Mouse (Mus musculus) testis, adult 2 months (tissue): ENCODE data around the gene Upk1a.

ENCODE experiments used
- CTCF ChIP-seq: fragments of 200-500 bp; IDR thresholded peaks from 2 replicates; pipeline ENCODE4 v1.5.1; 2012; ENCODE audit warnings: low read depth, mild to moderate bottlenecking, inconsistent platforms, low read length, moderate library complexity; ENCODE audit not compliant: control insufficient read depth, insufficient read depth, insufficient replicate concordance
- POLR2A ChIP-seq: fragments of 200-500 bp; IDR thresholded peaks from 2 replicates; pipeline ENCODE4 v1.6.1; 2012; ENCODE audit warnings: low read depth, mild to moderate bottlenecking, inconsistent platforms, low read length, moderate library complexity; ENCODE audit not compliant: control insufficient read depth

- TF ChIP-seq CTCF (no peak), POLR2A (no peak)
Observed at GRCm38 (mm10) chr7:30566033-30566432, 46.6 kb downstream of the Upk1a start.
